ENCODE assay signal across 16 mouse cellular contexts in the genomic region with DNA sequence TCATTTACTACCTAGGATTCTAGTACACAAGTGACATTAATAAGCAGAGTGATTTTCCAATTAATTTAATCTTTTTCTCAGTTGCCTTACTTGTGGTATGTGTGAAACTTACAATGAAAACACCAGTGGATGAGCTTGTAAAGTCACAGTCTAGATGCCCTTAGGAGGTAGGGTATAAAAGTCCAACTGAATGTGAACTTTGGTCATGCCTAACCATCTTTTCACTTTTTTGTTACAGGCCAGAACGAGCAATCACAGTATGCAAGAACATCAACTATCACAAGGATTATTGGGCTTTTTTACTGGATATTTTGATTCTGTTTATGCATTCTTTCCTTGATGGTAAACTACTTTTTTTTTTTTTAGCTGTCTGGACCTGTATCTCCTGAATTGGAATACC.
"Had no signal": no experiment of that assay in that cellular context is flagged by ENCODE, and none has a peak within 500 bp of the region (broad histone marks: within the 10 kb centered on the region; RNA-seq: fewer than 3 reads in every experiment).

No protein-coding gene starts in this region.

- H3K36me3 ChIP-seq: neural tube, embryonic 13.5 days; neural tube, embryonic 15.5 days; stomach, embryonic 15.5 days had no signal

- H3K27me3 ChIP-seq: neural tube, embryonic 13.5 days; neural tube, embryonic 15.5 days; stomach, embryonic 15.5 days had no signal

- H3K4me1 ChIP-seq: neural tube, embryonic 13.5 days; neural tube, embryonic 15.5 days; stomach, embryonic 15.5 days had no signal

- H3K9ac ChIP-seq: neural tube, embryonic 13.5 days; neural tube, embryonic 15.5 days; stomach, embryonic 15.5 days had no signal

- H3K27ac ChIP-seq: neural tube, embryonic 13.5 days; neural tube, embryonic 15.5 days; stomach, embryonic 15.5 days; stomach, postnatal 0 days had no signal

- H3K4me3 ChIP-seq: neural tube, embryonic 13.5 days; neural tube, embryonic 15.5 days; stomach, embryonic 15.5 days had no signal

- DNase-seq: retina, postnatal 1 day; right cerebral cortex, adult 18-20 months; right cerebral cortex, postnatal 14 days; right cerebral cortex, postnatal 25 days; right cerebral cortex, postnatal 4 days; spleen, adult 18-20 months; thymus, adult 18-20 months; thymus, adult 2 months; thymus, postnatal 14 days; thymus, postnatal 25 days; thymus, postnatal 36 days; thymus, postnatal 4 days had no signal

- H3K4me2 ChIP-seq: neural tube, embryonic 13.5 days; neural tube, embryonic 15.5 days; stomach, embryonic 15.5 days had no signal

- H3K9me3 ChIP-seq: neural tube, embryonic 13.5 days; neural tube, embryonic 15.5 days; stomach, embryonic 15.5 days had no signal
